Mouse (Mus musculus) lung, embryonic 16.5 days (tissue): ENCODE measurements around the gene Csnk1g2. TPM values are rescaled to one million over a fixed set of nuclear protein-coding genes. Genes with fewer than 3 reads are reported as not detected.

ENCODE experiments used
- ATAC-seq: fragments of 200-750 bp; cut with Nextera tagmentation; 2 replicates; pipeline ENCODE4 v1.8.0; 2017; ENCODE audit warnings: low read depth, mild to moderate bottlenecking, moderate library complexity
- H3K27ac ChIP-seq: fragments of 300-500 bp; sonication (generic); 2 replicates; pipeline ENCODE4 v1.5.1; 2014; ENCODE audit warnings: mild to moderate bottlenecking, control low read depth, low read length
- H3K27me3 ChIP-seq: fragments of 300-500 bp; sonication (generic); 2 replicates; pipeline ENCODE4 v1.6.1; 2014; ENCODE audit warnings: low read depth, low read length, mixed read lengths; ENCODE audit not compliant: control insufficient read depth, insufficient read depth
- H3K36me3 ChIP-seq: fragments of 300-500 bp; sonication (generic); 2 replicates; pipeline ENCODE4 v1.6.1; 2014; ENCODE audit warnings: low read length; ENCODE audit not compliant: control insufficient read depth, insufficient read depth
- H3K4me1 ChIP-seq: fragments of 300-500 bp; sonication (generic); replicated peaks from 2 replicates; pipeline ENCODE4 v1.6.1; 2014; ENCODE audit warnings: low read length, mixed read lengths; ENCODE audit not compliant: control insufficient read depth, insufficient read depth
- H3K4me2 ChIP-seq: fragments of 300-500 bp; sonication (generic); 2 replicates; pipeline ENCODE4 v1.6.1; 2014; ENCODE audit warnings: low read depth, low read length, control low read depth
- H3K4me3 ChIP-seq: fragments of 300-500 bp; sonication (generic); 2 replicates; pipeline ENCODE4 v1.5.1; 2014; ENCODE audit warnings: mild to moderate bottlenecking, low read length, control low read depth
- H3K9ac ChIP-seq: fragments of 300-500 bp; sonication (generic); 2 replicates; pipeline ENCODE4 v1.6.1; 2014; ENCODE audit warnings: low read length, control low read depth
- H3K9me3 ChIP-seq: fragments of 300-500 bp; sonication (generic); 2 replicates; pipeline ENCODE4 v1.6.1; 2016; ENCODE audit warnings: low read length; ENCODE audit not compliant: control insufficient read depth
- WGBS: fragments of 180-500 bp; shearing (Covaris S2); extraction: QIAGEN DNeasy Blood & Tissue Kit; methylation state at CpG from one replicate; pipeline ENCODE4 v1.1.7; 2014; 5-methylcytosine and 5-hydroxymethylcytosine counted together
- polyA plus RNA-seq: library from polyadenylated mRNA; unstranded; fragments of >200 nt; fragmentation: Nextera tagmentation; extraction: Ambion mirVana; gene quantifications from 2 replicates; pipeline ENCODE4 v1.2.1, GENCODE M21; 2015

Csnk1g2 gene
- 20.6 and 38.4 TPM in 2 replicates for polyA plus RNA-seq

GRCm38 (mm10) chr10:80622661-80623456, at the start of gene Csnk1g2:
Gene Csnk1g2, plus strand, starts transcription at chr10:80622838.
- H3K9me3 ChIP-seq: no peaks in the 10 kb centered on the region
- H3K9ac ChIP-seq: peak within 1 kb of the TSS; percentile 94
- peak within 1 kb of the TSS; percentile 88 for H3K4me3 ChIP-seq
- no peaks in the 10 kb centered on the region for H3K27me3 ChIP-seq
- WGBS: under 1% methylated on average over 47 of the region's 85 CpGs
- peak within 1 kb of the TSS; percentile 97 for H3K27ac ChIP-seq
- H3K4me2 ChIP-seq: peak within 1 kb of the TSS; percentile 97
- peak; percentile 7 for ATAC-seq
- no peaks in the 10 kb centered on the region; the same call in 1 of the 2 replicates for H3K36me3 ChIP-seq
- H3K4me1 ChIP-seq: peaks cover 30% of the 10 kb centered on the region

GRCm38 (mm10) chr10:80573944-80574343, 48.7 kb upstream of the Csnk1g2 start:
- no peaks in the 10 kb centered on the region for H3K36me3 ChIP-seq
- peaks cover 43% of the 10 kb centered on the region for H3K4me1 ChIP-seq
- H3K27ac ChIP-seq: no peak overlapping the region
- H3K4me2 ChIP-seq: no peak overlapping the region
- peak overlapping the region; percentile 24 for H3K9ac ChIP-seq
- H3K4me3 ChIP-seq: no peak overlapping the region
- H3K9me3 ChIP-seq: no peaks in the 10 kb centered on the region
- 50% methylated on average over 9 of the region's 9 CpGs for WGBS
- ATAC-seq: no peak
- no peaks in the 10 kb centered on the region for H3K27me3 ChIP-seq

- Histone ChIP-seq H3K36me3 (no peaks in the 10 kb centered on the region), H3K4me3 (no peak overlapping the region), H3K27ac (no peak overlapping the region), H3K9me3 (no peaks in the 10 kb centered on the region), H3K27me3 (no peaks in the 10 kb centered on the region), H3K4me2 (no peak overlapping the region), H3K9ac (peak overlapping the region; percentile 70; the same call in 1 of the 2 replicates), H3K4me1 (peaks cover 45% of the 10 kb centered on the region)
- WGBS: 72% methylated on average over 3 of the region's 3 CpGs
- ATAC-seq: no peak
These were observed 47.7 kb upstream of the Csnk1g2 start for GRCm38 (mm10) chr10:80574896-80575295.

GRCm38 (mm10) chr10:80575925-80576324, 46.7 kb upstream of the Csnk1g2 start:
- WGBS: 7% methylated on average over 17 of the region's 17 CpGs
- Histone ChIP-seq H3K27me3 (no peaks in the 10 kb centered on the region), H3K9me3 (no peaks in the 10 kb centered on the region), H3K4me3 (peak overlapping the region; percentile 57), H3K27ac (peak overlapping the region; percentile 42; the same call in 1 of the 2 replicates), H3K36me3 (no peaks in the 10 kb centered on the region), H3K4me2 (peak overlapping the region; percentile 96), H3K4me1 (peaks cover 40% of the 10 kb centered on the region), H3K9ac (peak overlapping the region; percentile 70)
- ATAC-seq: no peak

GRCm38 (mm10) chr10:80576351-80577194, 46.1 kb upstream of the Csnk1g2 start:
- WGBS: under 1% methylated on average over 83 of the region's 96 CpGs
- Histone ChIP-seq H3K36me3 (no peaks in the 10 kb centered on the region), H3K27ac (peak overlapping the region; percentile 92), H3K9me3 (no peaks in the 10 kb centered on the region), H3K4me2 (peak overlapping the region; percentile 96), H3K9ac (peak overlapping the region; percentile 70), H3K27me3 (no peaks in the 10 kb centered on the region), H3K4me3 (peak overlapping the region; percentile 57), H3K4me1 (peaks cover 33% of the 10 kb centered on the region)
- peak; percentile 4; the same call in 1 of the 2 replicates for ATAC-seq

GRCm38 (mm10) chr10:80577195-80578130, 45.2 kb upstream of the Csnk1g2 start, which contains the start of gene Klf16:
Gene Klf16, minus strand, starts transcription at chr10:80577321.
- peak; percentile 89 for ATAC-seq
- under 1% methylated on average over 65 of the region's 97 CpGs for WGBS
- Histone ChIP-seq H3K4me1 (peaks cover 30% of the 10 kb centered on the region), H3K4me3 (peak within 1 kb of the TSS; percentile 57), H3K27ac (peak within 1 kb of the TSS; percentile 92), H3K9ac (peak within 1 kb of the TSS; percentile 70), H3K4me2 (peak within 1 kb of the TSS; percentile 96), H3K36me3 (no peaks in the 10 kb centered on the region), H3K9me3 (no peaks in the 10 kb centered on the region), H3K27me3 (no peaks in the 10 kb centered on the region)

- peak overlapping the region; percentile 57 for H3K4me3 ChIP-seq
- peaks cover 1% of the 10 kb centered on the region; the same call in 1 of the 2 replicates for H3K36me3 ChIP-seq
- H3K9ac ChIP-seq: peak overlapping the region; percentile 70
- peak overlapping the region; percentile 96 for H3K4me2 ChIP-seq
- no peaks in the 10 kb centered on the region for H3K27me3 ChIP-seq
- under 1% methylated on average over 29 of the region's 29 CpGs for WGBS
- H3K27ac ChIP-seq: peak overlapping the region; percentile 92
- H3K4me1 ChIP-seq: peaks cover 30% of the 10 kb centered on the region
- ATAC-seq: peak; percentile 50
- H3K9me3 ChIP-seq: no peaks in the 10 kb centered on the region
These were observed 44.4 kb upstream of the Csnk1g2 start for GRCm38 (mm10) chr10:80578131-80578750.

- Histone ChIP-seq H3K4me3 (peak overlapping the region; percentile 57), H3K9ac (peak overlapping the region; percentile 70), H3K27me3 (no peaks in the 10 kb centered on the region), H3K9me3 (no peaks in the 10 kb centered on the region), H3K4me1 (peaks cover 28% of the 10 kb centered on the region), H3K4me2 (peak overlapping the region; percentile 96), H3K27ac (peak overlapping the region; percentile 92), H3K36me3 (peaks cover 2% of the 10 kb centered on the region; the same call in 1 of the 2 replicates)
- WGBS: 8% methylated on average over 8 of the region's 8 CpGs
- ATAC-seq: no peak
These were observed 43.7 kb upstream of the Csnk1g2 start for GRCm38 (mm10) chr10:80578911-80579310.
